Mouse (Mus musculus): Measurements from ENCODE around the gene Pkig. TPM values are rescaled to one million over a fixed set of nuclear protein-coding genes. Genes with fewer than 3 reads are reported as not detected.

The Pkig gene
- polyA plus RNA-seq, 1 experiment from 2014 or later: 134 TPM

Other genes with a start within 250 kb of the Pkig start
- gene Oser1, start 233.7 kb upstream of the Pkig start, polyA plus RNA-seq (2016; fragmentation: Nextera tagmentation; extraction: Ambion mirVana): 41.3 and 43.0 TPM in 2 replicates
- gene Gdap1l1, start 219.9 kb upstream of the Pkig start, polyA plus RNA-seq (2016; fragmentation: Nextera tagmentation; extraction: Ambion mirVana): 0.19 and 0.36 TPM in 2 replicates
- 6.7 and 7.0 TPM in 2 replicates for gene Fitm2, start 185.8 kb upstream of the Pkig start, polyA plus RNA-seq (2016; fragmentation: Nextera tagmentation; extraction: Ambion mirVana)
- gene R3hdml, start 166.1 kb upstream of the Pkig start, polyA plus RNA-seq (2016; fragmentation: Nextera tagmentation; extraction: Ambion mirVana): not detected in 2 replicates
- 15.1 and 15.4 TPM in 2 replicates for gene Hnf4a, start 151.6 kb upstream of the Pkig start, polyA plus RNA-seq (2016; fragmentation: Nextera tagmentation; extraction: Ambion mirVana)
- 18.2 and 20.4 TPM in 2 replicates for gene Ttpal, start 56.1 kb upstream of the Pkig start, polyA plus RNA-seq (2016; fragmentation: Nextera tagmentation; extraction: Ambion mirVana)
- 127 and 132 TPM in 2 replicates for gene Serinc3, start 13.3 kb upstream of the Pkig start, polyA plus RNA-seq (2016; fragmentation: Nextera tagmentation; extraction: Ambion mirVana)
- 6.6 and 6.7 TPM in 2 replicates for gene Ada, start 91.9 kb downstream of the Pkig start, polyA plus RNA-seq (2016; fragmentation: Nextera tagmentation; extraction: Ambion mirVana)
- gene Ccn5, start 162.5 kb downstream of the Pkig start, polyA plus RNA-seq (2016; fragmentation: Nextera tagmentation; extraction: Ambion mirVana): 0.14 and 0.15 TPM in 2 replicates
- gene Kcnk15, start 195.3 kb downstream of the Pkig start, polyA plus RNA-seq (2016; fragmentation: Nextera tagmentation; extraction: Ambion mirVana): not detected in 2 replicates

All from liver, embryonic 12.5 days (tissue).